Mouse (Mus musculus): ENCODE results near the gene Prkci.

DNA sequence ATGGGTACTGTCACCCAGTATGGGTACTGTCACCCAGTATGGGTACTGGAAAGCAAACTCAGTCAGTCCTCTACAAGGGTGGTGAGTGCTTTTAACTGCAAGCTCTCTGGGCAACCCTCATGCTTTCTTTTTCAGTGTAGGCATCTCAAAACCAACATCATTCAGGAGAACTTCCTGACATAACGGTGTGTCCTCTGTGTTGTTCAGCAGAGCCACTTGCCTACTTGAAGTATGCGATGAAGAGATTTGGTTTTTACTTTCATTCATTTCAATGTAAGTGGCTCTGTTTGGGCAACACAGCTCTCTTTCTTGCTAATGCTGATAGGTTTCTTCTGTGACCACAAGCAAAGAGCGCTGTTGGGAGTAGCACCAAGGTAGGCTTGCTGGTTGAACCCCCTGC lies 89.5 kb downstream of the Prkci start:
- TF ChIP-seq CTCF (IDR thresholded peaks at IDR 0.05; ENCODE audit: low read depth, low read length) (no peak), POLR2A (IDR thresholded peaks at IDR 0.05; ENCODE audit: extremely low read depth, insufficient read depth, low read length) (no peak)

Measured in liver, adult 2 months (tissue).